Mouse (Mus musculus) heart, embryonic 16.5 days (tissue): ENCODE results near the gene Man1b1. TPM values are rescaled to one million over a fixed set of nuclear protein-coding genes. Genes with fewer than 3 reads are reported as not detected.
A peak's percentile ranks its signal among the peaks of the same experiment; 100 is the strongest.

Experiments
- ATAC-seq: fragments of 200-750 bp; cut with Nextera tagmentation; replicated peaks from 2 replicates; pipeline ENCODE4 v1.8.0; 2017; ENCODE audit warnings: moderate number of reproducible peaks; ENCODE audit not compliant: insufficient read depth, low FRiP score; ENCODE audit errors: extremely low read depth
- H3K27ac ChIP-seq: fragments of 300-500 bp; sonication (generic); 2 replicates; pipeline ENCODE4 v1.5.1; 2014; ENCODE audit warnings: mild to moderate bottlenecking, low read length, control low read depth, moderate library complexity
- H3K27me3 ChIP-seq: fragments of 300-500 bp; sonication (generic); 2 replicates; pipeline ENCODE4 v1.6.1; 2014; ENCODE audit warnings: low read length, mixed read lengths; ENCODE audit not compliant: control insufficient read depth, insufficient read depth
- H3K36me3 ChIP-seq: fragments of 300-500 bp; sonication (generic); 2 replicates; pipeline ENCODE4 v1.6.1; 2014; ENCODE audit not compliant: control insufficient read depth, insufficient read depth
- H3K4me1 ChIP-seq: fragments of 300-500 bp; sonication (generic); 2 replicates; pipeline ENCODE4 v1.6.1; 2014; ENCODE audit warnings: low read length, mixed read lengths; ENCODE audit not compliant: control insufficient read depth, insufficient read depth
- H3K4me2 ChIP-seq: fragments of 300-500 bp; sonication (generic); 2 replicates; pipeline ENCODE4 v1.6.1; 2014; ENCODE audit warnings: low read depth, mild to moderate bottlenecking, control low read depth, low read length
- H3K4me3 ChIP-seq: fragments of 300-500 bp; sonication (generic); 2 replicates; pipeline ENCODE4 v1.5.1; 2014; ENCODE audit warnings: mild to moderate bottlenecking, control low read depth, low read length
- H3K9ac ChIP-seq: fragments of 300-500 bp; sonication (generic); 2 replicates; pipeline ENCODE4 v1.6.1; 2014; ENCODE audit warnings: low read length, control low read depth
- H3K9me3 ChIP-seq: fragments of 300-500 bp; sonication (generic); replicated peaks from 2 replicates; pipeline ENCODE4 v1.6.1; 2016; ENCODE audit warnings: low read length; ENCODE audit not compliant: control insufficient read depth
- WGBS: fragments of 180-500 bp; shearing (Covaris S2); extraction: QIAGEN DNeasy Blood & Tissue Kit; methylation state at CpG from one replicate; pipeline ENCODE4 v1.1.7; 2014; 5-methylcytosine and 5-hydroxymethylcytosine counted together
- polyA plus RNA-seq: library from polyadenylated mRNA; unstranded; fragments of >200 nt; fragmentation: Nextera tagmentation; extraction: Ambion mirVana; gene quantifications from 2 replicates; pipeline ENCODE4 v1.2.1, GENCODE M21; 2015

Man1b1 gene
- polyA plus RNA-seq, 1 experiment from 2014 or later, result 28.4 TPM

DNA sequence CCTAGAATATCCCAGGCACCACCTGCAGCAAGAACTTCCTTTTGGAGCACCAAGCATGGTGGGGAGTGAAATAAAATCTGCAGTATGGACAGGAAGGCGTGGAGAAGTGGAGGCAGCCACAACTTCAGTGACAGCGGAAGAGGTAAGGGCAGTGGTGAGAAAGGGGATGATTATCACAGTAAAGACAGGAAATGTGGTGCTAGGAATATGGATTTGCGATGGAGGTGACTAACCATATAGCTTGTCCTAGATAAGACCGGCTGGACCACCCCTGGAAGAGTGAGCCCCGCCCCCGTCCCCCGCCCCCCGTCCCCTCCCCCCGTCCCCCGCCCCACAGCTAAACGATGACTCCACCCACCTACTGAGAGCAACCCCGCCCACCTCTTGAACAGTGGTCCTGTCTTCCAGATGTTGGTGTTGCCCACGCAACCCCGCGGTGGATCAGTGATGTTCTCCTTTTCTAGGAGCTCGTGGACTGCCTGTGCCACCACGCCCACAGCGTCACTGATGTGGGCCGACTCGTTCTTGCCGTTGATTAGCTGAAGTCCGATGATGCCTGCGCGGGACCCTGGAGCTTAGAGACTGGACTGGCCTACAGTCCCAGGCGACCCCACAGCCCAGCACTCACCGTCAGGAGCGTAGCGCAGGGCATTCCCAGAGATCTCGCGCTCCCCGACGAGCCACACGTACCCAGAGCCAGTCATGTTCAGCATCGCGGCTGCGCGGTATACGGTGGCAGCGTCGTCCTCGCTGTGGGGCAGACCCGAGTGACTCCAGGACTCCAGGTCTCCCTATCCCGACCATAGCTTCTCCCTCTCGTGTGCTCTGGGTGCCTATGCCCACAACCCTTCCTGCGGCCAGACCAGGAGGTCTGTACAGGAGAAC lies 27.2 kb upstream of the Man1b1 start:
- Histone ChIP-seq H3K4me3 (peak overlapping the region; percentile 51), H3K4me1 (0 out of 2 replicates have a peak, but pooled peaks cover 3% of the 10 kb centered on the region), H3K27me3 (peaks cover 49% of the 10 kb centered on the region), H3K27ac (no peak overlapping the region), H3K9me3 (no peaks in the 10 kb centered on the region), H3K9ac (peak overlapping the region; percentile 35; the same call in 1 of the 2 replicates), H3K4me2 (peak overlapping the region; percentile 80), H3K36me3 (no peaks in the 10 kb centered on the region)
- 3% methylated on average over 43 of the region's 45 CpGs for WGBS
- ATAC-seq, result no peak

DNA sequence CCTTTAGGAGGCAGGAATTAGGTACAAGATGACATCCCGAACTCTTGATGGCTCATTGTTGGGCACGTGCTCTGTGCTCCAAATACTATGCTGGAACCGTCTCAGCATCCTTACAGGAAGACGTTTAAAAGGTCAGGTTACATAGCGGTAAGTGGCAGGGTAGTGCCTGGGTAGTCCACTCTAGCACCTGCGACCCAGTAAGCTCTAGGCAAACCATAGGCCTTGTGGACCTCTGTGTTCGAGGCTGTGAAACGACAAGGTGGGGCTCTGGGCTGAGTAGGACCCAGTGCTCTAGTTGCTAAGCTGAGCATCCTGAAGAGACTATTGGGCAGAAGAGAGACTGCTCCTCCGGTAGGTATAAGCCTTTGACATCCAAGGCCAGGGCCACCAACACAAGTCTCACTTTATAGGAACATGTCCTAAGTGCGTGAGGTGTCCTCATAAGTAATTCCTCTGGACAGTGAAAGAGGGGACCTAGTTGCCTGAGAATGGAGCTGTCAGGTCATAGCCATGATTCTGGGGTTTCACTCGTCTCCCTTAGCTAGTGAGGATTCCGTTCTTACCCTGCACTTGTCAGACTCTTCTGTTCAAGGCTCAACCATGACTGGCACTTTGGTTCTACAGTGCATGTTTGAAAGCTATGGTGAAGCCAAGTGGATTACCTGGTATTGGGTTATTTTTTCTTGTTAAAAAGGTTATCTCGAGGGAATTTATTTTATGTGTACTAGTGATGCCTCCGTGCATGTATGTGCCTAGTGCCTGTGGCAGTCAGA lies 26.4 kb upstream of the Man1b1 start:
- Histone ChIP-seq H3K4me1 (0 out of 2 replicates have a peak, but pooled peaks cover 3% of the 10 kb centered on the region), H3K4me3 (no peak overlapping the region; the same call in 1 of the 2 replicates), H3K36me3 (no peaks in the 10 kb centered on the region), H3K9ac (no peak overlapping the region), H3K27ac (no peak overlapping the region), H3K9me3 (no peaks in the 10 kb centered on the region), H3K4me2 (no peak overlapping the region), H3K27me3 (peaks cover 55% of the 10 kb centered on the region)
- ATAC-seq, result no peak
- WGBS, result 45% methylated on average over 14 of the region's 14 CpGs

- WGBS, result 48% methylated on average over 10 of the region's 10 CpGs
- Histone ChIP-seq H3K9ac (no peak overlapping the region), H3K36me3 (no peaks in the 10 kb centered on the region), H3K27me3 (peaks cover 68% of the 10 kb centered on the region), H3K9me3 (no peaks in the 10 kb centered on the region), H3K4me2 (no peak overlapping the region), H3K4me3 (no peak overlapping the region), H3K27ac (no peak overlapping the region), H3K4me1 (no peaks in the 10 kb centered on the region)
- ATAC-seq, result no peak
Measured at GRCm38 (mm10) chr2:25310180-25310579, 22.0 kb upstream of the Man1b1 start.

- H3K9me3 ChIP-seq, result no peaks in the 10 kb centered on the region
- WGBS, result 2% methylated on average over 22 of the region's 22 CpGs
- H3K27me3 ChIP-seq, result peaks cover 60% of the 10 kb centered on the region
- no peaks in the 10 kb centered on the region for H3K36me3 ChIP-seq
- H3K4me3 ChIP-seq, result no peak overlapping the region
- ATAC-seq, result no peak
- H3K4me1 ChIP-seq, result no peaks in the 10 kb centered on the region
- no peak overlapping the region for H3K4me2 ChIP-seq
- no peak overlapping the region for H3K27ac ChIP-seq
- no peak overlapping the region for H3K9ac ChIP-seq
Measured at GRCm38 (mm10) chr2:25310969-25311368, 21.2 kb upstream of the Man1b1 start.

DNA sequence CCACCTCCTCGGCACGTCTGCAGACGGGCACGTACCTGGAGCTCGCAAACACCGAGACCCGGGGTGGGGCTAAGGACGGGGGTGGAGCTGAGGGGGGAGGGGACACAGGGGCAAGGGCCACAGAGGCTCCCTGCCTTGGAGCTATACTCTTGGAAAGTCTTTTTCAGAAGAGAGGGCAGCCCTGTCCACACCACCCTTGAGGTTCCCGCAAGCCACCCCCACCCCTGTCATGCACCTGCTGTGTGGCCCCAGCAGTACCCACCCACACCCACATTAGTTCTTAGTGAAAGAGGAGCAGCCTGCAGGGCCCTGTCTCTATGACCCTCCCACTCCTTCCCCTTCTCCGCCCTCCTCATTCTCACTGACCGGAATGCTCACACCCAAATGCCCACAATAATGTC lies 20.6 kb upstream of the Man1b1 start:
- Histone ChIP-seq H3K36me3 (no peaks in the 10 kb centered on the region), H3K9ac (no peak overlapping the region), H3K4me1 (no peaks in the 10 kb centered on the region), H3K27me3 (peaks cover 58% of the 10 kb centered on the region), H3K9me3 (no peaks in the 10 kb centered on the region), H3K27ac (no peak overlapping the region), H3K4me3 (no peak overlapping the region), H3K4me2 (no peak overlapping the region)
- ATAC-seq, result no peak
- 4% methylated on average over 11 of the region's 11 CpGs for WGBS

- Histone ChIP-seq H3K9ac (no peak overlapping the region), H3K9me3 (no peaks in the 10 kb centered on the region), H3K4me2 (peak overlapping the region; percentile 57), H3K27me3 (peaks cover 41% of the 10 kb centered on the region), H3K4me1 (no peaks in the 10 kb centered on the region), H3K4me3 (peak overlapping the region; percentile 33), H3K36me3 (no peaks in the 10 kb centered on the region), H3K27ac (no peak overlapping the region)
- 7% methylated on average over 31 of the region's 31 CpGs for whole genome bisulfite sequencing
- ATAC-seq, result no peak
Measured at GRCm38 (mm10) chr2:25318119-25318966, 13.8 kb upstream of the Man1b1 start.

GRCm38 (mm10) chr2:25318971-25319773 lies 13.0 kb upstream of the Man1b1 start, which contains the start of gene Grin1:
TSS of gene Grin1 (minus strand) at chr2:25319187.
- H3K27me3 ChIP-seq, result peaks cover 36% of the 10 kb centered on the region
- H3K4me3 ChIP-seq, result peak within 1 kb of the TSS; percentile 33

DNA sequence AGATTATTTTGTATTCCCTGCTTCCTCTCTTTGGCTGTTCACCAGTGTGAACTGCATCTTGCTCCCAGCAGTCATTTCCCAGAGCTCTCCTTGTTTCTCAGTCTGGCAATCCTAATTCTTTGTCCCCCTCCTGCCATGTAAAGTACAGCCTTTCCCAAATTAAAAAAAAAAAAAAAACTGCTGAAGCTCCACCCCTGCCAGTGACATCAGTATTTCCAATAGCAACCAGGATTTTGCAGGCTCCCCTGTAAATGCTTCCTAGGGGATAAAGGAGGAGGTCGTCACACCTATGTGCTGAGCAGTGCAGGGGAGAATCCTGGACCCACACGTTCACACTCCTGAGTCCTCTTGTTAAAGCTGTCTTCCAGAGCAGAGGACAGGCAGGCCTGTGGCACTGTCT lies 12.1 kb upstream of the Man1b1 start:
- no peak for ATAC-seq
- H3K9me3 ChIP-seq, result no peaks in the 10 kb centered on the region
- no peak overlapping the region for H3K9ac ChIP-seq
- H3K36me3 ChIP-seq, result no peaks in the 10 kb centered on the region
- H3K27ac ChIP-seq, result no peak overlapping the region
- H3K4me1 ChIP-seq, result no peaks in the 10 kb centered on the region
- no peak overlapping the region for H3K4me3 ChIP-seq
- 38% methylated on average over 2 of the region's 2 CpGs for WGBS
- H3K27me3 ChIP-seq, result peaks cover 36% of the 10 kb centered on the region
- H3K4me2 ChIP-seq, result no peak overlapping the region

More at GRCm38 (mm10) chr2:25318971-25319773, 13.0 kb upstream of the Man1b1 start, which contains the start of gene Grin1:
- peak within 1 kb of the TSS; percentile 57 for H3K4me2 ChIP-seq
- H3K27ac ChIP-seq, result no peak within 1 kb of the TSS
- 9% methylated on average over 58 of the region's 58 CpGs for WGBS
- H3K9ac ChIP-seq, result no peak within 1 kb of the TSS
- ATAC-seq, result no peak; the same call in 1 of the 2 replicates
- H3K9me3 ChIP-seq, result no peaks in the 10 kb centered on the region
- no peaks in the 10 kb centered on the region for H3K36me3 ChIP-seq
- no peaks in the 10 kb centered on the region for H3K4me1 ChIP-seq
